Mouse (Mus musculus): Measurements from ENCODE around the gene Idi1. TPM values are rescaled to one million over a fixed set of nuclear protein-coding genes. Genes with fewer than 3 reads are reported as not detected.
"Not testable (repeated sequence)": the region's sequence is repeated elsewhere in the genome, so short reads cannot be mapped to it uniquely, and the experiment has no call there.

Idi1 gene
- polyA plus RNA-seq, 1 experiment from 2014 or later = 76.6 TPM

DNA sequence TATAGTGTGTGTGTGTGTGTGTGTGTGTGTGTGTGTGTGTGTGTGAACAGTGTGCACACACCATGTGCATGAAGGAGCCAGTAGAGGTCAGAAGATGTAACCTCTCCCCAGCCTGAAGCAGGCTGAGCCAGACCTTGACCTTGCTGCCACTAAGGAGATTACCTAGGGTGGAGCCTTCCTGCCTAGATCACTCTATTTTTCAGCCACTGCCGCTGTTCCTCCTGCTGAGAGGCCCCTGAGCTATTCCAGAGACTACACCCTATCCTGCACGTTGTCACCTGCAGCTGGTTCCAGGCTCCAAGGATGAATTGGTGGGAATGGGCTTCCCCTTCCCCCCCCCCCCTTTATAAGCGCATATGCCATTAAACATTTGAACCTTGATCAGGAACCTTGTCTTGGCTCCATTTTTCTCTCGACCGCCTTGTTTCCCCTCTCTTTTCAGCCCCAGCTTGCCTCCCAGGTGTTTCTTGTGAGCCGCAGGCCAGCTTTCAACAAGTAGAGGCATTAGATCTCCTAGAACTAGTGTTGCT lies 52.4 kb downstream of the Idi1 start:
- H3K27me3 ChIP-seq (ENCODE audit: insufficient read depth, poor library complexity, severe bottlenecking); H3K4me3 ChIP-seq; H3K4me1 ChIP-seq; H3K36me3 ChIP-seq; H3K9me3 ChIP-seq; H3K27ac ChIP-seq; DNase-seq (ENCODE audit: low spot score): not testable (repeated sequence)
- 73% methylated on average over 6 of the region's 6 CpGs for WGBS

DNA sequence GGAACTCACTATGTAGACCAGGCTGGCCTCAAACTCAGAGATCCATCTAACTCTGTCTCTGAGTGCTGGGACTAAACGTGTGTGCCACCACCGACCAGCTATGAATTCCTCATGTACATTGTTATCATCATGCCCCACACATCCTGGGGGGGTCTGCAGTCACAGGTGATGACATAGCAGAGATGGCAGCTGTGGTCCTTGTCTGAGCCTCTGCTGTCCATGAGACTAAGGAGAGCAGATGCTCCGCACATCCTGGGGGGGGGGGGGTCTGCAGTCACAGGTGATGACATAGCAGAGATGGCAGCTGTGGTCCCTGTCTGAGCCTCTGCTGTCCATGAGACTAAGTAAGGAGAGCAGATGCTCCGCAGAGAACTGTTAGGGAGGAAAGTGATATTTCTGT lies 55.8 kb downstream of the Idi1 start:
- H3K36me3 ChIP-seq; H3K27me3 ChIP-seq (ENCODE audit: insufficient read depth, poor library complexity, severe bottlenecking); H3K4me1 ChIP-seq; H3K9me3 ChIP-seq; H3K27ac ChIP-seq; H3K4me3 ChIP-seq; DNase-seq (ENCODE audit: low spot score): not testable (repeated sequence)
- 79% methylated on average over 4 of the region's 4 CpGs for WGBS

DNA sequence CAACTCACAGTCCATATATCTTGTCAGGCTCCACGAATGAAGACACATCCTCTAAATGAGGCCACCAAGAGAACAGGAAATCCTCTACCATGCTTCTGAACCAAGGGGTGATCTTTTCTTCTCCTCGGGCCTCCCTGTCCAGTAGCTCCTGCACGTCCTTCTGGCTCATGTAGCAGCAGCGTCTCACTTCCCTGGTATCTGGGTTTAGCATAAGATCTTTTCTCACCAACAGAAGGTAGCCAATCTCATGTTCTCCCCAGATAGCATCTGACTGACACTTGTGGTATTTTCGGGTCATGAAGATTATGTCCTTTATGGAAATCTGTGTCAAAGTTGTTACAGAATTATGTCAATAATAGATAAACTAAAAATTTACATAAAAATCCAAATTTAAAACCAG lies 56.4 kb downstream of the Idi1 start:
- not testable (repeated sequence) for H3K36me3 ChIP-seq

More for the DNA sequence above, 56.4 kb downstream of the Idi1 start:
- not testable (repeated sequence) for H3K9me3 ChIP-seq; H3K4me3 ChIP-seq; H3K27me3 ChIP-seq (ENCODE audit: insufficient read depth, poor library complexity, severe bottlenecking); H3K27ac ChIP-seq; H3K4me1 ChIP-seq; DNase-seq (ENCODE audit: low spot score)
- WGBS = 33% methylated on average over 1 of the region's 5 CpGs

Small RNAs within 50 kb of the gene (microRNA-seq; reads per million reads assigned to microRNA genes)
- gene Gm22750 = not detected

Other genes with a start within 250 kb of the Idi1 start
- 20.2 and 21.4 TPM in 2 replicates for gene Wdr37, start 13.6 kb upstream of the Idi1 start, polyA plus RNA-seq (2016; fragmentation: Nextera tagmentation; extraction: Ambion mirVana)
- not detected in 2 replicates for gene Gm9745, start 62.7 kb downstream of the Idi1 start, polyA plus RNA-seq (2016; fragmentation: Nextera tagmentation; extraction: Ambion mirVana)
- gene Idi2, start 67.4 kb downstream of the Idi1 start, polyA plus RNA-seq (2016; fragmentation: Nextera tagmentation; extraction: Ambion mirVana) = not detected in 2 replicates
- 65.5 and 87.9 TPM in 2 replicates for gene Gtpbp4, start 110.6 kb downstream of the Idi1 start, polyA plus RNA-seq (2016; fragmentation: Nextera tagmentation; extraction: Ambion mirVana)
- 29.3 and 32.1 TPM in 2 replicates for gene Larp4b, start 208.4 kb downstream of the Idi1 start, polyA plus RNA-seq (2016; fragmentation: Nextera tagmentation; extraction: Ambion mirVana)

Measured in heart, embryonic 10.5 days (tissue).